Mouse (Mus musculus) ovary, adult 18-20 months (tissue): ENCODE results near the gene Dand5.

Experiments
- DNase-seq: peaks from one replicate; pipeline ENCODE4 v3.0.0; 2022; ENCODE audit warnings: low spot score, mixed read lengths

The Dand5 gene

GRCm38 (mm10) chr8:84770100-84770953 lies 52.3 kb downstream of the Dand5 start:
- no peak for DNase-seq

DNA sequence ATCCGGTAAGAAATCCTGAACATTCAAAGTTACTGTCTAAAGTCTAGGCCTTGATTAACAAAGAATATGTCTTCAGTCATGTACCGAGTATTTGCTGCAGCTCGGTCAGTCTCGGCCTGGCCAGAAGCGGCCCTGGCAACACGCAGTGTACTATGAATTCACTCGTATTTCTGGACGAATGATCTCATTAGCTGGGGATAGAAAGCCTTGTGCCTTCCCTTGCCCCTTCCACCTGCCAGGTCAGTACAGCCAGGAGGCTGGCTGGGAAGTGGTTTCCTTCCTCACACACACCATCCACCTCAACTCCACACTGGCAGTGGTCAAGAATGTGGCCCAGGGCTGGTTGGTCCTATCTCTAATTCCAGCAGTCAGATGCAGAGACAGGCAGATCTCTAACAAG lies 53.3 kb downstream of the Dand5 start:
- DNase-seq, result no peak

DNA sequence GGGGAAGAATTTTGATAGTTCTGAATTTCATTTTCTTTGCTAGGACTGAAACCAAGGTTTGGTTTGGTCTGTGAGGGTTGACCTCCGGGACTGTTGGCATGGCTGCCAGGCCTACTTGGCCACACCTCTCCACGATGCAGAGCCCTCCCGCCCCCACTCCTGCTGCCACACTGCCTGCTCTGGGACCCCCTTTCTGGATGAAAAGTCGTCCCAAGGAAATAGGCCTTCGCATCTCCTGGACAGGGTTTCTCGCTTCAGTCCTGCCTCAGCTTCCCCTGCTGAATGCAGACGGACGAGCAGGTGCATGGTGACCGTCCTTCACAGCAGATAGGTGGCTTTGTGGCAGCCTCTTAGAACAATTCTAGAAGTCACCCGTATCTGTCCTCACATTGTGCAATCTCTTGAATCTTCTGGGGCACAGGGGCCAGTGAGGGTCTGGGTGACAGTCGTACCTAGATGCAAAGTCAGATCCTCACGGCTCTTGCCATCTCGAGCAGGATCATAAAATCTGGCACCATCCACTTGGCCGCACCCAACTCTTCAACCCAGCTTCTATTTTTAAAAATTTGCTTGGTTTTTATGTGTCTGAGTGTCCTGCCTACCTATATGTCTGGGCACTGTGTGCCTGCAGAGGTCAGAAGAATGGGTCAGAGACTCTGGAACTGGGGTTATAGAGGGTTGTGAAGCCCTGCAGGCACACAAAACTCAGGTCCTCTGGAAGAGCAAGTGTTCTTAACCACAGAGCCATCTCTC lies 54.1 kb downstream of the Dand5 start:
- DNase-seq, result no peak

DNA sequence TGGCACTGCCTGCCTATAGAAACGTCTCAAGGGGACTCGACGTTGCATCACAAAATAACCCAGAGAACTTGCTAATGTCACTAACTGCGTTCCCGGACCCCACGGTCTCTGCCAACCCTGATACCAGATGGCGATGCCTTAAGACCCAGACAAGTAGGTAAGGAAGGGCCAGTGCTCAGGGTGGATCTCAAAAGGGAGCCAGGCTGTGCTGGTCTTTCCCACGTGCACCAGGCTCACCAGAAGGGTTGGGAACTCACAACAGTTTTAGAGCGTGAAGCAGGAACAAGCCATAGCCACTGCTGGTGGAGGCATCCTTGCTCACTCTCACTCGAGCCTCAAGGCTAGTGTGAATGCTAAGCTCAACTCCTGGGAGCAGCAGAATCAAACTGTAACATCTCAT lies 55.4 kb downstream of the Dand5 start:
- DNase-seq, result no peak

GRCm38 (mm10) chr8:84766422-84766821 lies 56.2 kb downstream of the Dand5 start:
- no peak for DNase-seq

DNA sequence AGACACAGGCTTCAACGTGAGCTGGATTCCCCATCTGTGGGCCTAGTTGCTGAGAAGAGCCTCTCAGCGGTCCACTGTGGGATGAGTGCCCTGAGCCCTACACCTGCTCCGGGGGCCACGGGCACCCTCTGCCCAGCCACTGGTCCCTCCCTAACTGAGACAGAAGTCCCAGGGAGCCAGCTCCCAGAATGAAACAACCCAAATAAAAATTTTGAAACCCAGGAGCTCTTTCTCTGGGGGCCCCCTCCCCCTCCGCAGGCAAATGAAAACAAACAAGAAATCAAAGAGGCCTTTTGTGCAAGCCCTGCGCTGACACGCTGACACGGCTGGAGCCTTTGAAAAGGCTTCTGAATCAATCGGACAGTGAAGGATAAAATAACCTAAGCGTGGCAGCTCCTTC lies 57.0 kb downstream of the Dand5 start:
- DNase-seq, result no peak
